Mouse (Mus musculus) MEL (cell line): ENCODE measurements around the gene Nr2f2. TPM values are rescaled to one million over a fixed set of nuclear protein-coding genes. Genes with fewer than 3 reads are reported as not detected.

Source experiments
- DNase-seq: peaks from one replicate; pipeline ENCODE4 v3.0.0; 2011; ENCODE audit warnings: low read depth, low spot score
- H3K27ac ChIP-seq: 2 replicates; pipeline ENCODE4 v1.5.1; 2012; ENCODE audit warnings: low read depth, mild to moderate bottlenecking, control low read depth, low read length, moderate library complexity; ENCODE audit not compliant: control insufficient read depth
- H3K27me3 ChIP-seq, 2 experiments: fragments of 150-350 bp in 1 of 2; sonication (generic) in 1 of 2; 2 replicates each; pipeline ENCODE4 v1.6.1; 2012; ENCODE audit warnings: low read length in 2 of 2, mild to moderate bottlenecking in 2 of 2, improper control_type of control experiment in 1 of 2, moderate library complexity in 1 of 2; ENCODE audit not compliant: insufficient read depth in 2 of 2, control insufficient read depth in 1 of 2
- H3K36me3 ChIP-seq, 2 experiments: 2 replicates each; pipeline ENCODE4 v1.6.1; 2012 to 2014; ENCODE audit warnings: low read length in 2 of 2, improper control_type of control experiment in 1 of 2, inconsistent platforms in 1 of 2, mild to moderate bottlenecking in 1 of 2; ENCODE audit not compliant: insufficient read depth in 2 of 2, control insufficient read depth in 1 of 2
- H3K4me1 ChIP-seq, 2 experiments: fragments of 150-350 bp in 1 of 2; sonication (generic) in 1 of 2; 2 replicates each; pipeline ENCODE4 v1.6.1; 2012; ENCODE audit warnings: low read length in 2 of 2, improper control_type of control experiment in 1 of 2, mild to moderate bottlenecking in 1 of 2; ENCODE audit not compliant: insufficient read depth in 2 of 2, control insufficient read depth in 1 of 2
- H3K4me3 ChIP-seq, 2 experiments: fragments of 150-350 bp in 1 of 2; sonication (generic) in 1 of 2; 2 replicates each; pipeline ENCODE4 v1.5.1; 2012; ENCODE audit warnings: low read depth in 2 of 2, low read length in 2 of 2, mild to moderate bottlenecking in 2 of 2, moderate library complexity in 2 of 2, control low read depth in 1 of 2, improper control_type of control experiment in 1 of 2; ENCODE audit not compliant: control insufficient read depth in 1 of 2, insufficient read depth in 1 of 2
- H3K79me2 ChIP-seq: 2 replicates; pipeline ENCODE4 v1.6.1; 2012; ENCODE audit warnings: mild to moderate bottlenecking, low read length, moderate library complexity; ENCODE audit not compliant: control insufficient read depth, poor library complexity, insufficient read depth
- H3K9ac ChIP-seq: 2 replicates; pipeline ENCODE4 v1.6.1; 2012; ENCODE audit warnings: low read depth, mild to moderate bottlenecking, control low read depth, low read length, moderate library complexity; ENCODE audit not compliant: control insufficient read depth, poor library complexity, severe bottlenecking
- H3K9me3 ChIP-seq: fragments of 150-350 bp; sonication (generic); replicated peaks from 2 replicates; pipeline ENCODE4 v1.6.1; 2012; ENCODE audit warnings: mild to moderate bottlenecking, low read length, improper control_type of control experiment, moderate library complexity; ENCODE audit not compliant: insufficient read depth
- CHD1 ChIP-seq: IDR thresholded peaks from 2 replicates; pipeline ENCODE4 v1.6.1; 2012; ENCODE audit warnings: low read depth, mild to moderate bottlenecking, inconsistent platforms, low read length, improper control_type of control experiment
- CHD2 ChIP-seq: IDR thresholded peaks from 2 replicates; pipeline ENCODE4 v1.6.1; 2011; ENCODE audit warnings: low read length, improper control_type of control experiment
- CTCF ChIP-seq, 3 experiments: IDR thresholded peaks in 2 of 3; conservative IDR thresholded peaks in 1 of 3; 2 replicates each; pipeline ENCODE4 v1.5.1; 2011 to 2012; ENCODE audit warnings: low read length in 3 of 3, low read depth in 2 of 3, mild to moderate bottlenecking in 2 of 3, improper control_type of control experiment in 1 of 3, inconsistent platforms in 1 of 3, mixed read lengths in 1 of 3, moderate library complexity in 1 of 3; ENCODE audit not compliant: control insufficient read depth in 1 of 3, insufficient read depth in 1 of 3, poor library complexity in 1 of 3, severe bottlenecking in 1 of 3
- E2F4 ChIP-seq: IDR thresholded peaks from 2 replicates; pipeline ENCODE4 v1.6.1; 2011; ENCODE audit warnings: low read depth, low read length, improper control_type of control experiment, borderline replicate concordance
- ELF1 ChIP-seq: IDR thresholded peaks from 2 replicates; pipeline ENCODE4 v1.6.1; 2014; ENCODE audit warnings: low read depth, mild to moderate bottlenecking, inconsistent platforms, low read length, improper control_type of control experiment, moderate library complexity
- EP300 ChIP-seq, 2 experiments: IDR thresholded peaks; 2 replicates each; pipeline ENCODE4 v1.6.1; 2011; ENCODE audit warnings: improper control_type of control experiment in 2 of 2, low read length in 2 of 2, low read depth in 1 of 2, mild to moderate bottlenecking in 1 of 2
- GABPA ChIP-seq: IDR thresholded peaks from 2 replicates; pipeline ENCODE4 v1.6.1; 2012; ENCODE audit warnings: low read depth, mild to moderate bottlenecking, inconsistent platforms, low read length, improper control_type of control experiment, moderate library complexity
- JUND ChIP-seq: IDR thresholded peaks from 2 replicates; pipeline ENCODE4 v1.6.1; 2011; ENCODE audit warnings: low read depth, mild to moderate bottlenecking, improper control_type of control experiment, low read length
- MAFK ChIP-seq: IDR thresholded peaks from 2 replicates; pipeline ENCODE4 v1.6.1; 2011; ENCODE audit warnings: low read depth, mild to moderate bottlenecking, low read length, improper control_type of control experiment, borderline replicate concordance
- MAX ChIP-seq: IDR thresholded peaks from 2 replicates; pipeline ENCODE4 v1.6.1; 2011; ENCODE audit warnings: low read length, improper control_type of control experiment
- MAZ ChIP-seq: IDR thresholded peaks from 2 replicates; pipeline ENCODE4 v1.6.1; 2012; ENCODE audit warnings: low read depth, mild to moderate bottlenecking, inconsistent platforms, low read length, improper control_type of control experiment
- MXI1 ChIP-seq: IDR thresholded peaks from 2 replicates; pipeline ENCODE4 v1.6.1; 2011; ENCODE audit warnings: mild to moderate bottlenecking, low read depth, low read length, improper control_type of control experiment
- MYC ChIP-seq: IDR thresholded peaks from 2 replicates; pipeline ENCODE4 v1.6.1; 2011; ENCODE audit warnings: low read depth, mild to moderate bottlenecking, low read length, improper control_type of control experiment, moderate library complexity
- NRF1 ChIP-seq: IDR thresholded peaks from 2 replicates; pipeline ENCODE4 v1.6.1; 2014; ENCODE audit warnings: low read depth, mild to moderate bottlenecking, inconsistent platforms, low read length, improper control_type of control experiment, moderate library complexity; ENCODE audit not compliant: poor library complexity, insufficient read depth, severe bottlenecking
- POLR2A ChIP-seq, 2 experiments: IDR thresholded peaks; 2 replicates each; pipeline ENCODE4 v1.6.1; 2011 to 2012; ENCODE audit warnings: low read length in 2 of 2, mild to moderate bottlenecking in 2 of 2, control low read depth in 1 of 2, improper control_type of control experiment in 1 of 2, low read depth in 1 of 2, moderate library complexity in 1 of 2; ENCODE audit not compliant: control insufficient read depth in 1 of 2, insufficient read depth in 1 of 2, poor library complexity in 1 of 2
- POLR2AphosphoS2 ChIP-seq: IDR thresholded peaks from 2 replicates; pipeline ENCODE4 v1.6.1; 2011; ENCODE audit warnings: low read length, improper control_type of control experiment
- POLR2AphosphoS5 ChIP-seq: IDR thresholded peaks from 2 replicates; pipeline ENCODE4 v1.6.1; 2012; ENCODE audit warnings: low read depth, borderline replicate concordance, mild to moderate bottlenecking, inconsistent platforms, low read length, moderate library complexity, mixed read lengths
- SIN3A ChIP-seq: IDR thresholded peaks from 2 replicates; pipeline ENCODE4 v1.6.1; 2012; ENCODE audit warnings: low read length, improper control_type of control experiment, inconsistent platforms
- TBP ChIP-seq: IDR thresholded peaks from 2 replicates; pipeline ENCODE4 v1.8.0; 2011; ENCODE audit warnings: low read depth, low read length, improper control_type of control experiment
- TCF12 ChIP-seq: IDR thresholded peaks from 2 replicates; pipeline ENCODE4 v1.6.1; 2014; ENCODE audit warnings: low read depth, mild to moderate bottlenecking, inconsistent platforms, low read length, improper control_type of control experiment, moderate library complexity
- UBTF ChIP-seq: IDR thresholded peaks from 2 replicates; pipeline ENCODE4 v1.6.1; 2012; ENCODE audit warnings: low read depth, mild to moderate bottlenecking, inconsistent platforms, low read length, improper control_type of control experiment, moderate library complexity, borderline replicate concordance; ENCODE audit not compliant: insufficient read depth
- USF1 ChIP-seq: IDR thresholded peaks from 2 replicates; pipeline ENCODE4 v1.6.1; 2014; ENCODE audit warnings: low read depth, mild to moderate bottlenecking, inconsistent platforms, low read length, improper control_type of control experiment, moderate library complexity
- USF2 ChIP-seq, 2 experiments: IDR thresholded peaks; 2 replicates each; pipeline ENCODE4 v1.6.1; 2011 to 2012; ENCODE audit warnings: improper control_type of control experiment in 2 of 2, low read length in 2 of 2, borderline replicate concordance in 1 of 2, inconsistent platforms in 1 of 2, low read depth in 1 of 2, mild to moderate bottlenecking in 1 of 2; ENCODE audit not compliant: insufficient read depth in 1 of 2
- ZNF384 ChIP-seq: IDR thresholded peaks from 2 replicates; pipeline ENCODE4 v1.6.1; 2012; ENCODE audit warnings: low read depth, mild to moderate bottlenecking, inconsistent platforms, low read length, improper control_type of control experiment
- polyA plus RNA-seq, 2 experiments: library from polyadenylated mRNA; stranded (reverse) in 1 of 2; unstranded in 1 of 2; fragments of >175 nt in 1 of 2; fragments of >200 nt in 1 of 2; gene quantifications; 2 replicates each; pipeline versions ENCODE4 v1.2.1 to v1.2.4; 2012; ENCODE audit warnings: low replicate concordance in 2 of 2, low read depth in 1 of 2; ENCODE audit not compliant: insufficient read length in 2 of 2, insufficient read depth in 1 of 2, missing spikeins in 1 of 2
- total RNA-seq: library from RNA; depleted of rRNA; stranded (reverse); fragments of 300-350 nt; gene quantifications from 2 replicates; pipeline ENCODE4 v1.2.3, GENCODE M21; 2012

The Nr2f2 gene
- total and polyA plus RNA-seq, 3 experiments, result not detected

- no peaks in the 10 kb centered on the region for H3K79me2 ChIP-seq
- no peaks in the 10 kb centered on the region for H3K4me1 ChIP-seq
- no peaks in the 10 kb centered on the region for H3K9me3 ChIP-seq
- no peaks in the 10 kb centered on the region for H3K36me3 ChIP-seq
- DNase-seq, result no peak
- no peak for TF ChIP-seq SIN3A
- TF ChIP-seq MXI1, result no peak
- no peak for TF ChIP-seq E2F4
- no peak for TF ChIP-seq NRF1
- no peak for TF ChIP-seq UBTF
- no peak for TF ChIP-seq POLR2AphosphoS5
- no peak for TF ChIP-seq MAX
- TF ChIP-seq USF2 (IDR thresholded peaks at IDR 0.05; ENCODE audit: borderline replicate concordance in 1 of 2, insufficient read depth in 1 of 2, low read depth in 1 of 2, low read length in 2 of 2), result no peak
- TF ChIP-seq JUND, result no peak
- TF ChIP-seq MAFK, result no peak
- TF ChIP-seq CHD1, result no peak
- TF ChIP-seq USF1, result no peak
- no peak for TF ChIP-seq POLR2AphosphoS2
- H3K27ac ChIP-seq, result no peak overlapping the region
- H3K27me3 ChIP-seq, result no peaks in the 10 kb centered on the region
- no peak overlapping the region for H3K9ac ChIP-seq
- H3K4me3 ChIP-seq, result no peak overlapping the region
Measured at GRCm38 (mm10) chr7:70361383-70362364, 4.9 kb downstream of the Nr2f2 start.

- no peak for DNase-seq
- Histone ChIP-seq H3K27ac (no peak overlapping the region), H3K79me2 (no peaks in the 10 kb centered on the region), H3K36me3 (no peaks in the 10 kb centered on the region), H3K4me1 (no peaks in the 10 kb centered on the region)
- no peak for TF ChIP-seq CTCF (IDR thresholded peaks at IDR 0.05 in 2 of 3, conservative IDR thresholded peaks at IDR 0.05 in 1 of 3; ENCODE audit: control insufficient read depth in 1 of 3, insufficient read depth in 1 of 3, low read depth in 2 of 3, low read length in 3 of 3, poor library complexity in 1 of 3, severe bottlenecking in 1 of 3)
- no peak for TF ChIP-seq TBP
- no peak for TF ChIP-seq TCF12
- TF ChIP-seq UBTF, result no peak
- no peak for TF ChIP-seq MAFK
- no peak for TF ChIP-seq ELF1
- TF ChIP-seq E2F4, result no peak
- TF ChIP-seq MAZ, result no peak
- no peak for TF ChIP-seq NRF1
- TF ChIP-seq MYC, result no peak
- no peak for TF ChIP-seq MXI1
- no peak for TF ChIP-seq CHD2
- no peak for TF ChIP-seq USF2 (IDR thresholded peaks at IDR 0.05; ENCODE audit: borderline replicate concordance in 1 of 2, insufficient read depth in 1 of 2, low read depth in 1 of 2, low read length in 2 of 2)
- TF ChIP-seq EP300 (IDR thresholded peaks at IDR 0.05; ENCODE audit: low read depth in 1 of 2, low read length in 2 of 2), result no peak
- TF ChIP-seq ZNF384, result no peak
- no peak for TF ChIP-seq GABPA
- no peak for TF ChIP-seq POLR2A (IDR thresholded peaks at IDR 0.05; ENCODE audit: control insufficient read depth in 1 of 2, insufficient read depth in 1 of 2, low read depth in 1 of 2, low read length in 2 of 2, poor library complexity in 1 of 2)
- TF ChIP-seq, all 39 proteins: peak for 0
- H3K9ac ChIP-seq, result no peak overlapping the region
- H3K4me3 ChIP-seq, result no peak overlapping the region
- no peaks in the 10 kb centered on the region for H3K27me3 ChIP-seq
- H3K9me3 ChIP-seq, result no peaks in the 10 kb centered on the region
Measured at GRCm38 (mm10) chr7:70360611-70361382, 5.7 kb downstream of the Nr2f2 start.
